Mouse (Mus musculus): ENCODE measurements at regions not wholly inside any gene's neighbourhood (a gene's known extent, or its start where the extent isn't known, plus 50 kb on each side); places are given as distances from the start of the nearest gene placed in this dataset.

DNA sequence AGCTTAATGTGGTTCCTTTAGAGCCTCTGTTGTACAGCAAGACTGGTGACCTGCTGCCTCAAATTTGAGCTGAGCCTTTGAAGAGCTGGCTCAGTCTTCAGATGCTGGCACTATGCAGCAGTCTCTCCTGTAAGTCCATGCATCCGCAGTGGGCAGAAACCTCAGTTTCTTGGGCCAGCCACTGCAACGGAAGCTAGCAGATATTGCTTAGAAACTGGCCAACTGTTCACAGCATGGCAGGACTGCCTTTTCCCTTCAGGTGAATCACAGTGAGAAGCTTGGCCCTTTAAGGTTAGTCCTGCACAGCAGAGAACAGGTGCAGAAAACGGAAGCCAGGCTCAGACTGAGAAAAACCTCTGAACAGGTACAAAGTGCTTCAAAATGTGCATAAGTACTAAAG is 1976.8 kb upstream of the G6pd2 start:
- no peaks in the 10 kb centered on the region for H3K27me3 ChIP-seq (ENCODE audit: control insufficient read depth in 1 of 2, insufficient read depth in 2 of 2, low read length in 2 of 2)
- no peaks in the 10 kb centered on the region for H3K4me1 ChIP-seq (ENCODE audit: control insufficient read depth in 1 of 2, insufficient read depth in 2 of 2, low read length in 2 of 2)
- H3K4me3 ChIP-seq (ENCODE audit: control insufficient read depth in 1 of 2, insufficient read depth in 1 of 2, low read depth in 2 of 2, low read length in 2 of 2), result no peak overlapping the region
- no peaks in the 10 kb centered on the region for H3K36me3 ChIP-seq (ENCODE audit: control insufficient read depth in 1 of 2, insufficient read depth in 2 of 2, low read length in 2 of 2)
- no peak for TF ChIP-seq ETS1 (IDR thresholded peaks at IDR 0.05; ENCODE audit: low read depth, low read length)
- TF ChIP-seq POLR2AphosphoS2 (IDR thresholded peaks at IDR 0.05; ENCODE audit: low read length), result no peak
- no peak for TF ChIP-seq TAL1 (IDR thresholded peaks at IDR 0.05; ENCODE audit: low read length)
- no peak for TF ChIP-seq TCF12 (IDR thresholded peaks at IDR 0.05; ENCODE audit: low read depth, low read length)
- no peak for TF ChIP-seq NRF1 (IDR thresholded peaks at IDR 0.05; ENCODE audit: insufficient read depth, low read depth, low read length, poor library complexity, severe bottlenecking)
- no peak for TF ChIP-seq CHD1 (IDR thresholded peaks at IDR 0.05; ENCODE audit: low read depth, low read length)
- no peak for TF ChIP-seq POLR2AphosphoS5 (IDR thresholded peaks at IDR 0.05; ENCODE audit: borderline replicate concordance, low read depth, low read length)
- no peak for TF ChIP-seq MYC (IDR thresholded peaks at IDR 0.05; ENCODE audit: low read depth, low read length)
- no peak for TF ChIP-seq E2F4 (IDR thresholded peaks at IDR 0.05; ENCODE audit: borderline replicate concordance, low read depth, low read length)
- no peak for TF ChIP-seq USF2 (IDR thresholded peaks at IDR 0.05; ENCODE audit: borderline replicate concordance in 1 of 2, insufficient read depth in 1 of 2, low read depth in 1 of 2, low read length in 2 of 2)
- H3K9ac ChIP-seq (ENCODE audit: control insufficient read depth, low read depth, low read length, poor library complexity, severe bottlenecking), result no peak overlapping the region
- H3K79me2 ChIP-seq (ENCODE audit: control insufficient read depth, insufficient read depth, low read length, poor library complexity), result no peaks in the 10 kb centered on the region
- H3K9me3 ChIP-seq (replicated peaks; ENCODE audit: insufficient read depth, low read length), result no peaks in the 10 kb centered on the region
- DNase-seq (ENCODE audit: low read depth, low spot score), result no peak
- no peak overlapping the region for H3K27ac ChIP-seq (ENCODE audit: control insufficient read depth, low read depth, low read length)

DNA sequence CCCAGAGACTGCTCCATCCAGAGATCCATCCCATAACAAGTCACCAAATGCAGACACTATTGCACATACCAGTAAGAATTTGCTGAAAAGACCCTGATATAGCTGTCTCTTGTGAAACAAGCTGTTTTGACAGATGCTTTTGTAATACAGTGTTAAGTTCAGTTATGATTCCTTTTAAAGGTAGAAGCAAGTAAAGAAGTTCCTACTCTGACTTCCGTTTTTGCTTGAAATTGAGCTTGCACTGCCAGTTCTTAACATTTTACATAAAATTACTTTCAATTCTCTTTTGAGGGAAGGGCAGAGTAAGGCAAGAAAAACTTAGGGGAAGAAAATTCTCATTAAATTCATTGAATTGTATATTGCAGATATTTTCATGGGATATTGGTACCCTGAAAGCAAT is 1962.9 kb upstream of the G6pd2 start:
- Histone ChIP-seq H3K4me3 (ENCODE audit: control insufficient read depth in 1 of 2, insufficient read depth in 1 of 2, low read depth in 2 of 2, low read length in 2 of 2) (no peak overlapping the region), H3K9me3 (replicated peaks; ENCODE audit: insufficient read depth, low read length) (no peaks in the 10 kb centered on the region), H3K9ac (ENCODE audit: control insufficient read depth, low read depth, low read length, poor library complexity, severe bottlenecking) (no peak overlapping the region), H3K36me3 (ENCODE audit: control insufficient read depth in 1 of 2, insufficient read depth in 2 of 2, low read length in 2 of 2) (no peaks in the 10 kb centered on the region), H3K27ac (ENCODE audit: control insufficient read depth, low read depth, low read length) (no peak overlapping the region), H3K79me2 (ENCODE audit: control insufficient read depth, insufficient read depth, low read length, poor library complexity) (no peaks in the 10 kb centered on the region), H3K27me3 (ENCODE audit: control insufficient read depth in 1 of 2, insufficient read depth in 2 of 2, low read length in 2 of 2) (no peaks in the 10 kb centered on the region), H3K4me1 (ENCODE audit: control insufficient read depth in 1 of 2, insufficient read depth in 2 of 2, low read length in 2 of 2) (no peaks in the 10 kb centered on the region)
- DNase-seq (ENCODE audit: low read depth, low spot score), result no peak
- TF ChIP-seq ELF1 (IDR thresholded peaks at IDR 0.05; ENCODE audit: low read depth, low read length) (no peak), RCOR1 (IDR thresholded peaks at IDR 0.05; ENCODE audit: low read depth, low read length) (no peak), KAT2A (conservative IDR thresholded peaks at IDR 0.05; ENCODE audit: low read depth, low read length) (no peak), MAZ (IDR thresholded peaks at IDR 0.05; ENCODE audit: low read depth, low read length) (no peak), MYB (IDR thresholded peaks at IDR 0.05; ENCODE audit: low read depth, low read length) (no peak), CHD2 (IDR thresholded peaks at IDR 0.05; ENCODE audit: low read length) (no peak), MAFK (IDR thresholded peaks at IDR 0.05; ENCODE audit: borderline replicate concordance, low read depth, low read length) (no peak), POLR2AphosphoS2 (IDR thresholded peaks at IDR 0.05; ENCODE audit: low read length) (no peak), USF1 (IDR thresholded peaks at IDR 0.05; ENCODE audit: low read depth, low read length) (no peak), MXI1 (IDR thresholded peaks at IDR 0.05; ENCODE audit: low read depth, low read length) (no peak), JUND (IDR thresholded peaks at IDR 0.05; ENCODE audit: low read depth, low read length) (no peak), TBP (IDR thresholded peaks at IDR 0.05; ENCODE audit: low read depth, low read length) (no peak), GATA1 (IDR thresholded peaks at IDR 0.05; ENCODE audit: low read depth, low read length) (no peak)

All from MEL (cell line).